Mouse (Mus musculus): ENCODE measurements around the gene Timp2.
"Not testable (repeated sequence)": the region's sequence is repeated elsewhere in the genome, so short reads cannot be mapped to it uniquely, and the experiment has no call there.

The Timp2 gene

GRCm38 (mm10) chr11:118355640-118356039, at the start of gene Timp2:
Gene Timp2 (minus strand): TSS chr11:118355740.
- no peak for DNase-seq (ENCODE audit: low spot score)

GRCm38 (mm10) chr11:118405311-118405710, 49.8 kb upstream of the Timp2 start:
- DNase-seq (ENCODE audit: low spot score) = peak; percentile 1

GRCm38 (mm10) chr11:118403951-118404899, 48.7 kb upstream of the Timp2 start:
- DNase-seq (ENCODE audit: low spot score) = no peak

GRCm38 (mm10) chr11:118403183-118403582, 47.6 kb upstream of the Timp2 start:
- DNase-seq (ENCODE audit: low spot score) = peak; percentile 0

GRCm38 (mm10) chr11:118401760-118402280, 46.3 kb upstream of the Timp2 start, which contains the start of gene Lgals3bp:
Gene Lgals3bp (minus strand): TSS chr11:118402092.
- peak; percentile 55 for DNase-seq (ENCODE audit: low spot score)

GRCm38 (mm10) chr11:118401195-118401594, 45.7 kb upstream of the Timp2 start:
- no peak for DNase-seq (ENCODE audit: low spot score)

GRCm38 (mm10) chr11:118400566-118400936, 45.0 kb upstream of the Timp2 start:
- no peak for DNase-seq (ENCODE audit: low spot score)

GRCm38 (mm10) chr11:118399891-118400565, 44.5 kb upstream of the Timp2 start:
- no peak for DNase-seq (ENCODE audit: low spot score)

- DNase-seq (ENCODE audit: low spot score) = peak; percentile 2
Measured at GRCm38 (mm10) chr11:118397806-118398530, 42.4 kb upstream of the Timp2 start.

GRCm38 (mm10) chr11:118394538-118394937, 39.0 kb upstream of the Timp2 start:
- DNase-seq (ENCODE audit: low spot score) = no peak

- DNase-seq (ENCODE audit: low spot score) = peak; percentile 2
Measured at GRCm38 (mm10) chr11:118393991-118394390, 38.5 kb upstream of the Timp2 start.

GRCm38 (mm10) chr11:118387816-118388215, 32.3 kb upstream of the Timp2 start:
- DNase-seq (ENCODE audit: low spot score) = peak; percentile 2

GRCm38 (mm10) chr11:118379251-118380009, 23.9 kb upstream of the Timp2 start:
- peak; percentile 87 for DNase-seq (ENCODE audit: low spot score)

- peak; percentile 2 for DNase-seq (ENCODE audit: low spot score)
Measured at GRCm38 (mm10) chr11:118378656-118379055, 23.1 kb upstream of the Timp2 start.

GRCm38 (mm10) chr11:118376323-118376722, 20.8 kb upstream of the Timp2 start:
- not testable (repeated sequence) for DNase-seq (ENCODE audit: low spot score)

- DNase-seq (ENCODE audit: low spot score) = peak; percentile 59
Measured at GRCm38 (mm10) chr11:118375881-118376280, 20.3 kb upstream of the Timp2 start.

GRCm38 (mm10) chr11:118375461-118375860, 19.9 kb upstream of the Timp2 start:
- no peak for DNase-seq (ENCODE audit: low spot score)

- no peak for DNase-seq (ENCODE audit: low spot score)
Measured at GRCm38 (mm10) chr11:118375006-118375405, 19.5 kb upstream of the Timp2 start.

GRCm38 (mm10) chr11:118374506-118374905, 19.0 kb upstream of the Timp2 start:
- DNase-seq (ENCODE audit: low spot score) = no peak

- no peak for DNase-seq (ENCODE audit: low spot score)
Measured at GRCm38 (mm10) chr11:118372641-118373040, 17.1 kb upstream of the Timp2 start.

GRCm38 (mm10) chr11:118371876-118372275, 16.3 kb upstream of the Timp2 start:
- DNase-seq (ENCODE audit: low spot score) = no peak

Data from ovary, postnatal 36 days (tissue).